Mouse (Mus musculus) mesoderm, embryonic 11.5 days (tissue): ENCODE results near the gene Krtap9-1.
"Not testable (repeated sequence)": the region's sequence is repeated elsewhere in the genome, so short reads cannot be mapped to it uniquely, and the experiment has no call there.

Experiments used
- DNase-seq: peaks from one replicate; pipeline ENCODE4 v3.0.0-alpha.2; 2012; ENCODE audit warnings: low read depth, low spot score

Gene Krtap9-1

DNA sequence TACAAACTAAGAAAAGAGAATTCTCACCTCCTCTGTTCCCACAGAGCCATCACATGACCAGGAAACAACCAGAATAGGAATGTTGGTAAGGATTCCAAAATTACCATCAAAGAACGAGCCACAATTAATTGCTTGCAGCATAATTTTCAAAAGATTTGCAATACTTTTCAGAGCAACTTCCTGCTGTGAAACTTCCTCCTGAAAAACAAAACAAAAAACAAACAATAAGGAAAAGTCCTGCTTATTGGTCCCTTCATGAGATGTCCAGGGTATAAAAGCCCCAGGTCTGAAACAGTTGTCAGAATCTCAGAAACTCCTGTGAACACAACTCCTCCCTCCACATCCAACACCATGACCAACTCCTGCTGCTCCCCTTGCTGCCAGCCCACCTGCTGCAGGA is at the start of gene Krtap9-1:
Krtap9-1 (plus strand) TSS at position 301 of the 400 bp plus-strand sequence.
- DNase-seq: not testable (repeated sequence)

DNA sequence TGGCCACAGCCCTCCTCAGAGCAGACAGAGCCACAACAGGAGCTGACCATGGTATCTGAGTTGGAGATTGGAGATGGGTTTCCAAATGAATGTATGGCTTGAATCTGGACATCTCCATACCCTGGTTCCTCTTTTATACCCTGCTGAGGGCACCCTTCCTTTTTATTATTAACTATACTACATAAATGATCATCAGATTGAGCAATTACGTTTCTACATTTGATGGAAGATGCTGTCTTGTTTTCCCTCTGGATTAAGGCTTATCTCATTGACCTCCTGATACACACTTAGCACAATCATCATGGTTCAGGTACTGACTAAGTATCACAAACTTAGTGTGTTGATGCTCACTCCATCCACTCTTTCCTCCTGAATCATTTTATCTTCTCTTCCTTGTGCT is 35.2 kb upstream of the Krtap9-1 start, which contains the start of gene 2300003K06Rik:
2300003K06Rik (minus strand) TSS at position 101 of the 400 bp plus-strand sequence.
- DNase-seq: no peak

DNA sequence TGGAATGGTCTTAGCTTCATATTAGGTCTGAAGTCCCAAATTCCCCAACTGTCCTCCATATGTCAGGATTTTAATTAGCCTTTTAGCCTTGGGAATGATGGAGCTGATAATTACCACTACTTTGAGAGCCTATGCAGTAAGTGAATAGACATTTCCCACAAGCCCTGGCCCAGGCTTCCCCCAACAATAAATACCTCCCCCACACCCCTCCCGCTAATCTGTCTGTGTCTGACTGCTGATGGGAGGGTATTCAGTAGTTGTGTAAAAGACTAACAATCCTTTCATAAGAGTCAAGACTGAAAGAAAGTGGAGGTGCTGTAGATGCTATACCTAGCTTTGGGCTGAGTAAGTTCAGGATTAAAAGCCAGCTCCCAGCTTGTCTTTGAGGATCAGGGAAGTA is 31.0 kb upstream of the Krtap9-1 start:
- no peak for DNase-seq

DNA sequence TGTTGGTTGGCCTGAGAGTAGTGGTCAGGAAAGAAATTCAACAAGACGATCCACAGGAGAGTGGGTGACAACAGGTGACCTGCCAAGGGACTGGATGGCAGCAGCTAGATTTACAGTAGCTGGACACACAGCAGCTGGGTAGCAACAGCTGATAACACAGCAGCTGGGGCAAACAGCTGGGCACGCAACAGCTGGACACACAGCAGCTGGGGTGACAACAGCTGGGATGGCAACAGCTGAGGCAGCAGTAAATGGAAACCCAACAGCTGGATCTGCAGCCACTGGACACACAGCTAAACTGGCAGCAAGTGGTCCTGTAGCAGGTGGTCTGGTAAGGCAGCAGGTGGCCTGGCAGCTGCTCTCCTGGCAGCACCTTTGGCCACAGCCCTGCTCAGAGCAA is 26.4 kb upstream of the Krtap9-1 start:
- no peak for DNase-seq

DNA sequence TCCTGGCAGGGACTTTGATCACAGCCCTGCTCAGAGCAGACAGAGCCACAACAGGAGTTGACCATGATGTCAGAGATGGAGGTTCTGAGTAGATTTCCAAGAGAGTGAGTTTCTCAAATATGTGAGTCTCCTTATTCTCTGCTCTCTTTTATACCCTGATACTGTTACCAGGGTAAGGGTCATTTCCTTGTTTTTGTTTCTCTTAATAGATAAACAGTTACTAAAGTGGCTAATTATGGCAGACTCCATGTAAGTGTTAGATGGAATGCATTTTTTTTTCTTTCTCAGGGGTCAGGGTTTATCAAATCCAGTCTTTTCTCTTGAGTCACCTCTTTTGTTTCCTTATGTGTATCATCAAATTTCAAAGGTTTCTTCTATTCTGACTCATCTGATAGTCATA is 21.7 kb upstream of the Krtap9-1 start, which contains the start of gene Krtap4-16:
Krtap4-16 (minus strand) TSS at position 101 of the 400 bp plus-strand sequence.
- no peak for DNase-seq

DNA sequence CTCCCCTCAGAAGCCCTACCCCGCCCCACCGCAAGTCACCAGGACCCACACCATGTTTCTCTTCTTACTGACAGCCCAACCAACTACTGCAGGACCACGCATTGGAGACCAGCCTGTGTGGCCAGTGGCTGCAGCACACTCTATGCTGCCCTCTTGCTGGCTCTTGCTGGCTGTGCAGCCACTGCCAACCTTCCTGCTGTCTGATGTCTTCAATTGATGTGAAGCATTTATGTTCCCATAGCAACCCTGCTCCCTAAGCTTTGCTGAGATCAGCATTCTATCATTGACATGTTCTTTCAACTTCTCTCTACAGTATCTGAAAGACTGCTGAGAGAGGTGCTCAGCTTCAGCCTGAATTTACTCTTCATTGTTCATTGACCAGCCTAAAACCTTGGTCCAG is 19.1 kb upstream of the Krtap9-1 start:
- DNase-seq: peak; percentile 22

DNA sequence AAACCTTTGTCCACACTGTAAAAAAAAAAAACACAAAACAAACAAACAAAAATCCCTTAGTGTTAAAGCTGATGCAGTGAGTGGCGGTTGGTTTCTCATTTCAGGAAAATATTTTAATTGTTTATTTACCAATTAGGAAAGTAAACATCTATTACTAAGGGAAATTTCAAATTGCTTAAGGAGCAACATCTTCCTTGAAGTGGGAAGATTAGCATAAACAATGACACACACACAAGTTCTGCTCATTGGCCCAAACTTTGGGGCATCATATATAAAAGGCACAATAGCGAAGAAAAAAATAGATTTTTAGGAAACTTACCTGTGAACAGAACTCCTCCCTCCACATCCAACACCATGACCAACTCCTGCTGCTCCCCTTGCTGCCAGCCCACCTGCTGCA is 15.6 kb upstream of the Krtap9-1 start, which contains the start of gene Gm11568:
Gm11568 (plus strand) TSS at position 301 of the 400 bp plus-strand sequence.
- no peak for DNase-seq

DNA sequence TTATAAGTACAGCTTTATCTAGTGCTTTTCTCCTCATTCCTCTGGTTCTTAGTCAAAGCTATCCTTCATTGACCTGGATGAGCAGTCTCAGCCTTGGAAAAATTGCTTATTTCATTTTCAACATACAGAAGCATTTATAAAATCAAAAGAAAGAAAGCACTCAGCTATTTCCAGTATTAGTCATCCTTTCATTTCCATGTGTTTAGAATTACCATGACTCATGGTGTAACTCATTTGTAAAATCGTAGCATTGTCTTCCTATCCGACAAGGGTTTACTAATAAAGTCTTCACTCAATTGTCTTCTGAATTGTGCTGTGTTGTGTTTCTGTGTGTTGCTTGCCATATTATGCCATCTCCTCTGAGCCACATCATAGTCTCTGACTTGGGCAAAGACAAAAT is 14.4 kb upstream of the Krtap9-1 start:
- no peak for DNase-seq

DNA sequence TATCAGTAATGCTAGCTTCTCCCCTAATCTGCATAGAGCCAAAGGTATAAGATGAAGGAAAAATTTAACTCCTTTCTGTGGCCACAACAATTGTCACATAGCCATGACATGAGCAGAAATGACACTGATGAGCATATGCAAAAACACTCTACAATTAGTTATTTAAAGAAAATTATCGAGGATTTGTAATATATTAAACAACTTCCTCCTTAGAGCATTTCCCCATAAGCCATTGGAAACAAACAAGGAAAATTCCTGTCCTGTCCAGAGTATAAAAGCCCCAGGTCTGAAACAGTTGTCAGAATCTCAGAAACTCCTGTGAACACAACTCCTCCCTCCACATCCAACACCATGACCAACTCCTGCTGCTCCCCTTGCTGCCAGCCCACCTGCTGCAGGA is 9.0 kb upstream of the Krtap9-1 start, which contains the start of gene Gm11559:
Gm11559 (plus strand) TSS at position 301 of the 400 bp plus-strand sequence.
- DNase-seq: not testable (repeated sequence)

DNA sequence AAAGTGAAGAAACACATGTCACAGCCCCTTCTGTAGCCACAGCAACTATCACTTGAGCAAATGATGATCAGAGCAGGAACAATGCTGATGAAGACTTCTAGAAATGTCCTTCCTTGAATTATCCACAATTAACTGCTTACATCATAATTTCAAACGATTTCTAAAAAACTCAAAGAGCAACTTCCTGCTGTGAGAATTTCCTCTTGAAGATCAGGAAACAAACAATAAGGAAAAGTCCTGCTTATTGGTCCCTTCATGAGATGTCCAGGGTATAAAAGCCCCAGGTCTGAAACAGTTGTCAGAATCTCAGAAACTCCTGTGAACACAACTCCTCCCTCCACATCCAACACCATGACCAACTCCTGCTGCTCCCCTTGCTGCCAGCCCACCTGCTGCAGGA is 5.7 kb downstream of the Krtap9-1 start, which contains the start of gene Gm11567:
Gm11567 (plus strand) TSS at position 301 of the 400 bp plus-strand sequence.
- DNase-seq: not testable (repeated sequence)

DNA sequence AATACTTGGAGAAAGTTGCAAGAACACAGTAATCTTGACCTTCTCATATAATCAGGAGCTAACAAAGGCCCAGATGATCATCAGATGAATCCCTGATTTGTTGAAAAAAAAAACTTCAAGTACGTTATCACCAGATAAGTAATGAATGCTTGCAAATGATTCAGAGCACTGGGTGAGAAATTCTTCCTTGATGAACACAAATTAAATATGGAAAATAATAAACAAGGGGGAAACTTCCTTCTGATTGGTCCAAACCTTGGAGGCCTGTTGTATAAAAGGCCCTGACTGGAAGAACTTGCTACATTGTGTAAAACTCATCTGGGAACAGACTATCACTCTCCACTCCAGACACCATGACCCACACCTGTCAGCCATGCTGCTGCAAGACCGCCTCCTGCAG is 34.4 kb downstream of the Krtap9-1 start, which contains the start of gene Krtap31-1:
Krtap31-1 (plus strand) TSS at position 301 of the 400 bp plus-strand sequence.
- no peak for DNase-seq

DNA sequence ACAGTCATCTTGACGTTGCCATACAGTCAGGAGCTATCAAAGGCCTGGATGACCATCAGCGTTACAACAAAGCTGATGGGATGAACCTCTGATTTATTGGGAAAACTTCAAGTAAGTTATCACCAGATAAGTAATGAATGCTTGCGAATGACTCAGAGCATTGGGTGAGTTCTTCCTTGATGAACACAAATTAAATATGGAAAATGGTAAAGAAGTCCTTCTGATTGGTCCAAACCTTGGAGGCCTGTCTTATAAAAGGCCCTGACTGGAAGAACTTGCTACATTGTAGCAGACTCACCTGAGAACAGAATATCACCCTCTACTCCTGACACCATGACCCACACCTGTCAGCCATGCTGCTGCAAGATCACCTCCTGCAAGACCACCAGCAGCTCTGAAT is 41.3 kb downstream of the Krtap9-1 start, which contains the start of gene Gm11565:
Gm11565 (plus strand) TSS at position 301 of the 400 bp plus-strand sequence.
- no peak for DNase-seq
